Mouse (Mus musculus): Measurements from ENCODE around the gene Fancm. TPM values are rescaled to one million over a fixed set of nuclear protein-coding genes. Genes with fewer than 3 reads are reported as not detected.
A peak's percentile ranks its signal among the peaks of the same experiment; 100 is the strongest.
"Not testable (repeated sequence)": the region's sequence is repeated elsewhere in the genome, so short reads cannot be mapped to it uniquely, and the experiment has no call there.

Gene Fancm
- polyA plus RNA-seq, 1 experiment from 2014 or later: 4.5 TPM

- ATAC-seq: no peak
- POLR2A ChIA-PET: no interaction called here
- in situ Hi-C loops (cut with MboI; ENCODE audit: low pct_unique_long_range_greater_than_20kb): no loop called here
- no peak for TF ChIP-seq CTCF (IDR thresholded peaks at IDR 0.05)
- CTCF ChIA-PET: no interaction called here
- no peak for DNase-seq (ENCODE audit: low read depth, low spot score)
- H3K27me3 ChIP-seq: no peaks in the 10 kb centered on the region
These were observed 43.6 kb downstream of the Fancm start for GRCm38 (mm10) chr12:65118968-65119367.

- CTCF ChIA-PET: no interaction called here
- DNase-seq (ENCODE audit: low read depth, low spot score): no peak
- POLR2A ChIA-PET: no interaction called here
- no peaks in the 10 kb centered on the region for H3K27me3 ChIP-seq
- no peak for TF ChIP-seq CTCF (IDR thresholded peaks at IDR 0.05)
- in situ Hi-C loops (cut with MboI; ENCODE audit: low pct_unique_long_range_greater_than_20kb): no loop called here
- no peak for ATAC-seq
These were observed 44.0 kb downstream of the Fancm start for GRCm38 (mm10) chr12:65119451-65119850.

- in situ Hi-C loops (cut with MboI; ENCODE audit: low pct_unique_long_range_greater_than_20kb); DNase-seq (ENCODE audit: low read depth, low spot score); H3K27me3 ChIP-seq; ATAC-seq; POLR2A ChIA-PET: not testable (repeated sequence)
- CTCF ChIA-PET: interaction anchor here (1.5 kb wide), 1 partner anchor 35 kb away, joined by 4 read pairs; no protein-coding TSS in a partner anchor
These were observed 60.7 kb downstream of the Fancm start for GRCm38 (mm10) chr12:65136121-65136520.

- TF ChIP-seq CTCF (IDR thresholded peaks at IDR 0.05): no peak
- peak; percentile 99 for ATAC-seq
- no peaks in the 10 kb centered on the region for H3K27me3 ChIP-seq
- DNase-seq (ENCODE audit: low read depth, low spot score): peak; percentile 77
- POLR2A ChIA-PET: interaction anchor here (0.7 to 1.1 kb wide), 2 partner anchors 81 to 102 kb away, joined by 4 to 5 read pairs; no protein-coding TSS in a partner anchor
- in situ Hi-C loops (cut with MboI; ENCODE audit: low pct_unique_long_range_greater_than_20kb): no loop called here
- CTCF ChIA-PET: interaction anchor here (0.7 kb wide), 1 partner anchor 99 kb away, joined by 3 read pairs; no protein-coding TSS in a partner anchor
These were observed 96.9 kb downstream of the Fancm start, which contains the start of gene Mis18bp1 for GRCm38 (mm10) chr12:65172021-65172951. Mis18bp1 (minus strand) TSS chr12:65172604.

- H3K27me3 ChIP-seq; in situ Hi-C loops (cut with MboI; ENCODE audit: low pct_unique_long_range_greater_than_20kb); DNase-seq (ENCODE audit: low read depth, low spot score): not testable (repeated sequence)
- ChIA-PET POLR2A (interaction anchor here (0.7 kb wide), 1 partner anchor 81 kb away, joined by 5 read pairs; no protein-coding TSS in a partner anchor), CTCF (interaction anchor here (0.7 kb wide), 1 partner anchor 100 kb away, joined by 3 read pairs; no protein-coding TSS in a partner anchor)
- TF ChIP-seq CTCF (IDR thresholded peaks at IDR 0.05): peak; percentile 91
- ATAC-seq: peak; percentile 26
These were observed 97.6 kb downstream of the Fancm start for GRCm38 (mm10) chr12:65172959-65173358.

- CTCF ChIA-PET: no interaction called here
- no peak for TF ChIP-seq CTCF (IDR thresholded peaks at IDR 0.05)
- no peaks in the 10 kb centered on the region for H3K27me3 ChIP-seq
- POLR2A ChIA-PET: no interaction called here
- in situ Hi-C loops (cut with MboI; ENCODE audit: low pct_unique_long_range_greater_than_20kb): no loop called here
- DNase-seq (ENCODE audit: low read depth, low spot score) (no peak), ATAC-seq (no peak)
These were observed 98.3 kb downstream of the Fancm start for GRCm38 (mm10) chr12:65173736-65174135.

Other genes starting within 250 kb of the Fancm start
- gene Gm527, start 157.7 kb upstream of the Fancm start, polyA plus RNA-seq (2021): 2.6 TPM
- gene Klhl28, start 110.1 kb upstream of the Fancm start, polyA plus RNA-seq (2021): 7.5 TPM
- gene Togaram1, start 109.8 kb upstream of the Fancm start, polyA plus RNA-seq (2021): 16.9 TPM
- 34.8 TPM for gene Prpf39, start 39.3 kb upstream of the Fancm start, polyA plus RNA-seq (2021)
- 146 TPM for gene Fkbp3, start 1.6 kb upstream of the Fancm start, polyA plus RNA-seq (2021)
- gene Mis18bp1, start 97.0 kb downstream of the Fancm start, polyA plus RNA-seq (2021): 9.0 TPM
- gene Wdr20rt, start 149.9 kb downstream of the Fancm start, polyA plus RNA-seq (2021): 0.08 TPM

All from Patski (cell line).